Comparison of ENCODE assay signal across 10 mouse cellular contexts in genomic region chr14:71103955-71104354, GRCm38 (mm10).
DNase-seq lines count a peak whose midpoint lies in the region.
"Had no signal": no experiment of that assay in that cellular context is flagged by ENCODE, and none has a peak within 500 bp of the region (broad histone marks: within the 10 kb centered on the region; RNA-seq: fewer than 3 reads in every experiment).

No protein-coding gene starts in this region.

- intact Hi-C loops in heart, postnatal 14 days (cut with DNase I): no loop called here

- peak; percentile 66 for DNase-seq in heart, adult 11 months
- DNase-seq in heart, postnatal 14 days: no peak
- peak; percentile 4 for DNase-seq in urinary bladder, postnatal 36 days (ENCODE audit: low spot score in 2 of 2)
- no peak for DNase-seq in urinary bladder, postnatal 10 days (ENCODE audit: low spot score)
- DNase-seq in brain, adult 2 months (ENCODE audit: low read depth, low spot score): peak; percentile 89
- DNase-seq in telencephalon, adult 2 months (ENCODE audit: low read depth, low spot score): peak; percentile 38
- no peak for DNase-seq in kidney, adult 9 months
- DNase-seq in testis, postnatal 10 days (ENCODE audit: low spot score): no peak
- DNase-seq: kidney, adult 2 months; thymus, postnatal 36 days had no signal

Comparison
In these comparisons a context has a peak if more than half of its experiments do, and no peak if none do; other contexts are left out.
1. DNase-seq: peak in heart, adult 11 months (single experiment), urinary bladder, postnatal 36 days (2 of 2), brain, adult 2 months (single experiment) and telencephalon, adult 2 months (single experiment); none in heart, postnatal 14 days (0 of 2), urinary bladder, postnatal 10 days (single experiment), kidney, adult 9 months (single experiment) and testis, postnatal 10 days (single experiment).